Mouse (Mus musculus) myocyte (in vitro differentiated cells): ENCODE data around the gene Gm5148.

Experiments
- CEBPB ChIP-seq: IDR thresholded peaks from 2 replicates; pipeline ENCODE4 v1.6.1; 2011; ENCODE audit warnings: mild to moderate bottlenecking, moderate library complexity; ENCODE audit not compliant: poor library complexity, insufficient read depth, severe bottlenecking
- POLR2A ChIP-seq: IDR thresholded peaks from one replicate; pipeline ENCODE4 v1.6.1; 2011; ENCODE audit warnings: low read depth, mild to moderate bottlenecking, control low read depth, moderate library complexity; ENCODE audit not compliant: insufficient read length
- USF1 ChIP-seq: IDR thresholded peaks from one replicate; pipeline ENCODE4 v1.6.1; 2011; ENCODE audit warnings: low read depth, mild to moderate bottlenecking, control low read depth, moderate library complexity

- TF ChIP-seq USF1 = no peak
- no peak for TF ChIP-seq POLR2A
- no peak for TF ChIP-seq CEBPB
These were observed 33.8 kb upstream of the Gm5148 start for GRCm38 (mm10) chr3:37758124-37758523.
